Mouse (Mus musculus) embryonic facial prominence, embryonic 12.5 days (tissue): ENCODE measurements around the gene Bak1. TPM values are rescaled to one million over a fixed set of nuclear protein-coding genes. Genes with fewer than 3 reads are reported as not detected.

Source experiments
- ATAC-seq: fragments of 200-750 bp; cut with Nextera tagmentation; 2 replicates; pipeline ENCODE4 v1.8.0; 2017; ENCODE audit not compliant: insufficient number of reproducible peaks, insufficient read depth, low FRiP score, low TSS enrichment
- H3K27ac ChIP-seq: fragments of 300-500 bp; sonication (generic); 2 replicates; pipeline ENCODE4 v1.5.1; 2016; ENCODE audit warnings: mild to moderate bottlenecking
- H3K27me3 ChIP-seq: fragments of 300-500 bp; sonication (generic); 2 replicates; pipeline ENCODE4 v1.6.1; 2016; ENCODE audit warnings: mild to moderate bottlenecking, moderate library complexity
- H3K36me3 ChIP-seq: fragments of 300-500 bp; sonication (generic); 2 replicates; pipeline ENCODE4 v1.6.1; 2016; ENCODE audit warnings: mild to moderate bottlenecking
- H3K4me1 ChIP-seq: fragments of 300-500 bp; sonication (generic); 2 replicates; pipeline ENCODE4 v1.6.1; 2016
- H3K4me2 ChIP-seq: fragments of 300-500 bp; sonication (generic); replicated peaks from 2 replicates; pipeline ENCODE4 v1.6.1; 2016; ENCODE audit warnings: mild to moderate bottlenecking, moderate library complexity
- H3K4me3 ChIP-seq: fragments of 300-500 bp; sonication (generic); 2 replicates; pipeline ENCODE4 v1.5.1; 2016; ENCODE audit warnings: mild to moderate bottlenecking
- H3K9ac ChIP-seq: fragments of 300-500 bp; sonication (generic); 2 replicates; pipeline ENCODE4 v1.6.1; 2016; ENCODE audit warnings: mild to moderate bottlenecking, moderate library complexity
- H3K9me3 ChIP-seq: fragments of 300-500 bp; sonication (generic); 2 replicates; pipeline ENCODE4 v1.6.1; 2016; ENCODE audit warnings: mild to moderate bottlenecking, moderate library complexity
- WGBS: fragments of 180-500 bp; shearing (Covaris S2); methylation state at CpG from one replicate; pipeline ENCODE4 v1.1.7; 2016; 5-methylcytosine and 5-hydroxymethylcytosine counted together
- polyA plus RNA-seq: library from polyadenylated mRNA; unstranded; fragments of >200 nt; fragmentation: Nextera tagmentation; extraction: Ambion mirVana; gene quantifications from 2 replicates; pipeline ENCODE4 v1.2.1, GENCODE M21; 2016

Bak1 gene
- polyA plus RNA-seq, 1 experiment from 2014 or later = 4.5 TPM

DNA sequence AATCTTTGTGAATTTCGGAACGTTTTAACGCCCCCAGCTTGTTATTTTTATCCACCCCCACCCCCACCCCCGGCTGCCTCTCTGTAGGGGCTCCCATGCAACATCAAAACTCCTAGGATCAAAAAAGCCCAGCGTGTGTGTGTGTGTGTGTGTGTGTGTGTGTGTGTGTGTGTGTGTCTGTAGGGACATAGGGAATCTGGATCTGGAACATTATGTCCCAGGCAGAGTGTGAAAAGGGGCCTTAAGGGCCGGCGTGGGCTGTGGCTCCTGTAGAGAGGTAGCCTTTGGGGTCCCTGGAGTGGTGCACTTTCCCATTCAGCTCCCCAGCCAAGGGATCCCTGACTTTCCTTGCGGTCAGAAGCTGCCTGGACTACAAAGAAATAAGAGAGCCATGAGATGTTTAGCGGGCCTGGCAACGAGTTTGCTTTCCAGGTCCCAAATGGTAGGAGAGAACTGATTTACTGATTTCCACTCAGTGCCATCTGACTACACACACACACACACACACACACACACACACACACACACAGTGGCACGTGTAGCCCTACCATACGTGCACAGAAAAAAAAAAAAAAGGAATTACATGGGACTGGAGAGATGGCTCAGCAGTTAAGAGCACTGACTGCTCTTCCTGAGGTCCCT, 10.1 kb downstream of the Bak1 start:
- Histone ChIP-seq H3K9me3 (no peaks in the 10 kb centered on the region), H3K4me2 (peak overlapping the region; percentile 68), H3K9ac (peak overlapping the region; percentile 49; the same call in 1 of the 2 replicates), H3K27ac (peak overlapping the region; percentile 60; the same call in 1 of the 2 replicates), H3K4me1 (peaks cover 6% of the 10 kb centered on the region), H3K27me3 (no peaks in the 10 kb centered on the region), H3K36me3 (peaks cover 33% of the 10 kb centered on the region), H3K4me3 (peak overlapping the region; percentile 48)
- 31% methylated on average over 12 of the region's 12 CpGs for WGBS
- ATAC-seq = no peak

DNA sequence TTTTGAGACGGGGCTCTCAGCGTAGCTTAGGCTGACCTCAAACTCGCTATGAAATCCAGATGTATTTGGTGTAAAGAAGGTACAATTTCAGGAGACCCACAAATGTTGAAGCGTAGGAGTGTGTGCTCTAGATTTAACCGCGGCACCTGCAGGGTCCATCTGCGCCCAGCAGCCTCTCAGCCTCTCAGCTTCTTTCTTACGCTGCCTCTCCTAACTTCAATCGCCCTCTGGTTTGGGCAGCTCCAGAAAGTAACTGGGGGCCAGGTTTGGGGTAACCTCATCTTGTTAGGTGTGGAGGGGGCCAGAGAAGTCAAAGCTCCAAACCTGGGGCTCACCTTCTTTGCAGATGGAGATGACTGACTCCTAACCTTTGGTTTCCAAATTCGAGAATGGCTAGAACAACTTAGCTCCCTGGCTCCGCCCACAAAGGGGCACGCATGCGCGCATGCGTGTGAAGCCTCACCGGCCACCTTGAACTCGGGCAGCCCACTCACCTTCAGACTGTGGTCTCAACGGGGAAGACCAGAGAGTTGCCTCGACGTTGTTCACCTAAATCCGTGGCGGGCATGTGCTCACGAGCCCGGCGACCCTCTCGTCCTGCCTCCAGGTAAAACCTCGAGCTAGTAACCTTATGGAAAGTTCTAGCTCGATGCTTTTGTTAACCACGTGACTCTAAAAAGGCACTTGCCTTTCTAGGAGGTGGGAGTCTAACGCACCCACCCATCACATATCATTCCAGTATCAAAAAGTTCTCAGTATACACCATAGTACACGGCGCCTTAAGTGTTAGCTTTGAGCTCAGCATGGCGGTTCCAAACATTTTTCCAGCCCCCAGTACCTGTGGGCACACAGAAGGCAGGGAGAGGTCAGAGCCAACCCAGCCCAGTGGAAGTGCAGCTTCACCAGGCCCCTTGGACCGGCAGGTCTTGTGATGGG, 11.0 kb downstream of the Bak1 start:
- WGBS = 7% methylated on average over 34 of the region's 34 CpGs
- Histone ChIP-seq H3K9ac (peak overlapping the region; percentile 49; the same call in 1 of the 2 replicates), H3K27me3 (no peaks in the 10 kb centered on the region), H3K36me3 (peaks cover 25% of the 10 kb centered on the region), H3K9me3 (no peaks in the 10 kb centered on the region), H3K4me1 (peaks cover 6% of the 10 kb centered on the region), H3K27ac (peak overlapping the region; percentile 63; the same call in 1 of the 2 replicates), H3K4me2 (peak overlapping the region; percentile 68), H3K4me3 (peak overlapping the region; percentile 48)
- ATAC-seq = peak; percentile 17; the same call in 1 of the 2 replicates

DNA sequence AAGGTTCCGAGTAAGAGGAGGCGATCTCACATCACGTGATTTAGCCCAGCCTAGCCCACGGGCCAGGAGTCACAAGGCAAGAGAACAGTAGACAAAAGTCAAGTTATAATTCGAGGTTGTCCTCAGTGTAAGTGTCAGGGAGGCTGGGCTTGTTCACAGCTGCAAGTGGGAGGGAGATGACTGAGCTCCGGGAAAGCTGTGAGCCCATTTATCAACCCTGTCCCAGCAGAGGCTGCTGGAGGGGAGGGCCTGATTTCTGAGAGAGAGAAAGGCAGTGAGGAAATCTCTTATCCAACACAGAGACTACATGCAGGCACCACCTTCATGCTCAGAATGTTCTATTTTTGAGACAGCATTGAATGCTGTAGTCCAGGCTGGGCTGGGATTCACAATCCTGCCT, 15.9 kb downstream of the Bak1 start:
- no peaks in the 10 kb centered on the region for H3K9me3 ChIP-seq
- no peak overlapping the region for H3K4me2 ChIP-seq
- ATAC-seq = no peak
- 43% methylated on average over 6 of the region's 6 CpGs for WGBS
- no peaks in the 10 kb centered on the region for H3K27me3 ChIP-seq
- H3K4me3 ChIP-seq = no peak overlapping the region
- no peak overlapping the region for H3K27ac ChIP-seq
- H3K9ac ChIP-seq = no peak overlapping the region
- no peaks in the 10 kb centered on the region; the same call in 1 of the 2 replicates for H3K4me1 ChIP-seq
- H3K36me3 ChIP-seq = no peaks in the 10 kb centered on the region

DNA sequence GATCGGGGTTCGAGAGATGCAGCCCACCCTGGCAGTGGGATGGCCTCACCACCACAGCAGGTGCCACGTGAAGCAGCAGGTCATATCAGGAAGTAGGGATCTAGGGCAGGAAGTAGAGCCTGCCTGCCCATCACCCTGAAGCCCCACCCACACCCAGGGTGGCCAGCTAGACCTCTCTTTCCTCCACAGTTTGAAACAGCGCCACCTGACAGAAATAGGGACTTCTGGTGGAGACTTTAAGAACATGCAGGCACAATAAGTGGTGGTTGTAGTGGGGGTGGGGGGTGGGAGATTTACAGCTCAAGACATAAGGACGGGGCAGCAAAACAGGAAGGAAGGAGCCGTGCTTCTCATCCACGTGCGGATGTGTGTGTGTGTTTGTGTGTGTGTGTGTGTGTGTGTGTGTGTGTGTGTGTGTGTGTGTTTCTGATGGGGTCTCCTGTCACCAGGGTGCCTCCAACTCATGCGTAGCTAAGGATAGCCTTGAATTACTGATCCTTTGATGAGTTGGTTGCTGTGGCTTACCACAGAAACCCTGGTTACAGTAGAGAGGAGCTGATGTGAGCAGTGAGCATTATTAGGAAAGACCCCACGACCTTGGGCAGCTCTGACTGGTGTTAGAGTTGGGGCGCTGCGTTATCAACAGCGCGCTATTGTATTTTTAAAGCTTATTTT, 16.7 kb downstream of the Bak1 start:
- H3K36me3 ChIP-seq = no peaks in the 10 kb centered on the region
- WGBS = 60% methylated on average over 14 of the region's 14 CpGs
- no peak overlapping the region for H3K9ac ChIP-seq
- ATAC-seq = no peak
- H3K27me3 ChIP-seq = no peaks in the 10 kb centered on the region
- no peaks in the 10 kb centered on the region; the same call in 1 of the 2 replicates for H3K4me1 ChIP-seq
- H3K9me3 ChIP-seq = no peaks in the 10 kb centered on the region
- H3K4me3 ChIP-seq = no peak overlapping the region
- H3K4me2 ChIP-seq = no peak overlapping the region
- no peak overlapping the region for H3K27ac ChIP-seq

DNA sequence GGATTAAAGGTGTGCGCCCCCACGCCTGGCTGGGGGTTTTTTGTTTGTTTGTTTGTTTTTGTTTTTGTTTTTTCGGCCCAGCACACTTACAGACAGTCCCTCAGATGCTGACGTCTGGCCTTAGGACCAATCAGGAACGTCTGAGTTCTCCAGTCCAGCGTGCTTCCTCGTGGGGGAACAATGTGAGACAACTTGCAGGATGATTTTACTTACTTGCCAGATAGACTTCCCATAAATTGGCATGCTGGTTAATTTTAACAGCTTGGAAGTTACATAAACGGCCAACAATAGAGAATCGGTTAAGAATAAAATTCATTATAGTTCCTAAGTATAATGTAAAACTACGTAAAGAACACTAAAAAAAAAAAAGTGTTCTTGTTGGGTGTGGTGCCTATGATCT, 17.6 kb downstream of the Bak1 start:
- H3K27me3 ChIP-seq = no peaks in the 10 kb centered on the region
- no peaks in the 10 kb centered on the region for H3K9me3 ChIP-seq
- H3K4me3 ChIP-seq = no peak overlapping the region
- no peak overlapping the region for H3K4me2 ChIP-seq
- H3K27ac ChIP-seq = no peak overlapping the region
- 89% methylated on average over 10 of the region's 10 CpGs for WGBS
- H3K36me3 ChIP-seq = no peaks in the 10 kb centered on the region
- ATAC-seq = no peak
- no peak overlapping the region for H3K9ac ChIP-seq
- no peaks in the 10 kb centered on the region for H3K4me1 ChIP-seq

DNA sequence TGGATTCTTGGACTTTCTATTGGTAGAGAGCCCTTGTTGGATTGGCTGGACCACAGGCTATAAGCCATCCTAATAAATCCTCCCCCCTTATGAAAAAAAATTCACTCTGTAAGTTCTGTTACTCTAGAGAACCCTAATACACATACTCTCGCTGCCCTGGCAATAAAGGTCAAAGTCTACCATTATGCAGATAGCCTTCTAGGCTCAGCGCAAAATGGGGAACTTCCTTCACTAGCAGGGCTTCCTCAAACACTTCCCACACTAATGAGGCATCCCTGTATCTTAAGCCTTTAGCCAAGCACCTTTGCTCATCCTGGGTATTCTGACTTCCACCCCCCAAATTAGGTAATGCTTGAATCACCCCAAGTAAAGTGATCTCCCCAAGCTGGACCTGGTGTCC, 20.5 kb downstream of the Bak1 start:
- no peaks in the 10 kb centered on the region for H3K9me3 ChIP-seq
- no peak overlapping the region for H3K9ac ChIP-seq
- WGBS = 85% methylated on average over 2 of the region's 2 CpGs
- H3K4me2 ChIP-seq = no peak overlapping the region
- no peak for ATAC-seq
- H3K36me3 ChIP-seq = no peaks in the 10 kb centered on the region
- H3K27ac ChIP-seq = no peak overlapping the region
- H3K27me3 ChIP-seq = no peaks in the 10 kb centered on the region
- no peak overlapping the region for H3K4me3 ChIP-seq
- no peaks in the 10 kb centered on the region for H3K4me1 ChIP-seq

DNA sequence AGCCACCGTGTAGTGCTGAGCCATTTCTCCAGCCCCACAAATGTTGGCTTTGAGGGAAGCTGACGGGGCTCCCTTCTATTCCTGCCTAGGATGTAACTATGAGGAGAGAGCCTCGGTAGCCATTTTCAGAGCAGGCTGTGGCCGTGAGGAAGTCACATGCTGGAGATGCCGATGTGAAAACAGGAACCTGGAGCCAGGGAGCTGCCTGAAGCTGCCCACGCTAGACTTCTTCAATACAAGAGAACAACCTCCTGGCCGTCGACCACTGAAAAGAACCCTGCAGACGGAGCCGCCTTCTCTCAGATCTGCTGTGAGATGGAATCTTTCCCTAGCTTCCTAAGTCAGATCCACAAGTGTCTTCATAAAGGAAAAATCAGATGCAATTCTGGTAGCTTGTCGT, 23.2 kb downstream of the Bak1 start:
- no peaks in the 10 kb centered on the region for H3K9me3 ChIP-seq
- H3K36me3 ChIP-seq = no peaks in the 10 kb centered on the region
- no peak for ATAC-seq
- H3K9ac ChIP-seq = no peak overlapping the region
- H3K4me3 ChIP-seq = no peak overlapping the region
- no peak overlapping the region for H3K4me2 ChIP-seq
- H3K27ac ChIP-seq = no peak overlapping the region
- H3K27me3 ChIP-seq = no peaks in the 10 kb centered on the region
- 59% methylated on average over 11 of the region's 11 CpGs for WGBS
- H3K4me1 ChIP-seq = no peaks in the 10 kb centered on the region

DNA sequence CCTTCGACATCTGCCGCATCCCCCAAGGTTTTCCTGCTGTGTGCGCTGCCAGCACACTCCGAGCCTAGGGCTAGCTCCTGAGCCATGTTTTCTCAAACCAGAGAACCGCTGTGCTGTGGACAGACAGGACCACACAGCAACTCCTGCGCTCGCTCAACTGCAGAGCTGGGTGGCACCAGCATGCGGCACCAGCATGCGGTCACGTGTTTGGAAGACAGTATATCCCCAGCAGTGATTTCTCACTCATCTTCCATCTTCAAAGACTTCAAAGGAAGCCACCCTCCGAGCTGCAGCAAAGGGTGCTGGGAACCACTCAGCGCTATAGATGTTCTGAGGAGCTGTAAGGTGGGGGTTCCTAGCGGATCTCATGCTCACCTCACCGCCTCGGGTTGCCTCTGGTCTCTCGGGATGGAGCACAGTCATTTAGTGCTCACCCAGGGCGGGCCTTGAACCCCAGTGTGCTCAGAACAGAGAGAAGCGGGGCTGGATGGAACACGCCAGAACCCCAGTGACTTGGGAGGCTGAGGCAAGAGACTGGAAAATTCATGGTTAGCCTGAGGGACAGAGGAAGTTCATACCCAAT, 23.8 kb downstream of the Bak1 start:
- Histone ChIP-seq H3K9me3 (no peaks in the 10 kb centered on the region), H3K27me3 (no peaks in the 10 kb centered on the region), H3K27ac (no peak overlapping the region), H3K9ac (no peak overlapping the region), H3K4me3 (no peak overlapping the region), H3K4me2 (no peak overlapping the region), H3K4me1 (no peaks in the 10 kb centered on the region), H3K36me3 (no peaks in the 10 kb centered on the region)
- 46% methylated on average over 19 of the region's 19 CpGs for WGBS
- no peak for ATAC-seq

DNA sequence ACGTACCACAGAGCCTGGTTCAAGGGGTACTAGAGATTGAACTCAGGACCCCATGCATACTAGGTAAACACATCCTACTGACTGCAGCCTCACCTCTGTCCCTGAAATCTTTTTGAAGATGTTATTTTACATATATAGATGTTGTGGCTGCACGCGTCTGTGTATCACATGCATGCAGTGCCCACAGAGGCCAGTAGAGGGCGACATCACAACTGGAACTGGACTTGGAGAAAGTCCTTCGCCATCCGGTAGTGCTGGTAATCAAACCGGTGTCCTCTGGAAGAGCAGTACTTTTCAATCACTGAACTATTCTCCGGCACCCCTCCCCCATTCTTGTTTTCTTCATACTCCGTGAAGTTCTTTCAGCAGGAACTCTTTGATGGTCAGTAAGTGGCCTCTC, 24.4 kb downstream of the Bak1 start:
- no peak overlapping the region for H3K9ac ChIP-seq
- no peak overlapping the region for H3K4me3 ChIP-seq
- no peak overlapping the region for H3K4me2 ChIP-seq
- no peaks in the 10 kb centered on the region for H3K4me1 ChIP-seq
- H3K36me3 ChIP-seq = no peaks in the 10 kb centered on the region
- 37% methylated on average over 9 of the region's 9 CpGs for WGBS
- no peaks in the 10 kb centered on the region for H3K9me3 ChIP-seq
- no peak for ATAC-seq
- no peak overlapping the region for H3K27ac ChIP-seq
- H3K27me3 ChIP-seq = no peaks in the 10 kb centered on the region

DNA sequence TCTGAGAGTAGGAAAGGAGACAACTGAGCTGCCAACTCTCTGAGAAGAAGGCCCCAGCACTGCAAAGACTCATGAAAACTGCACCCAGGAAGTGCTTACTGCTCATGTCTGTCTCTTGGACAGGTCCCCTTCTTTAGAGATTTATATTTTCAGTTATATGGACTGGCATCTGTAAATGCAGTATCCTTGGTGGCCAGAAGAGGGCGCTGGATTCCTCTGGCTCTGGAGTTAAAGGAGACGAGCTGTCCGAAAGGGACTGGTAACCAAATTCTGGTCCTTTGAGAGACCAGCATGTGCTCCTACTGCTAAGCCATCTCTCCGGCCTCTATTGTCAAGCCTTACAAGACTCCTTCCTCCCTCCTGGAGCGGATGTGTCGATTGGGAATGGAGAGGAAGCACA, 26.9 kb downstream of the Bak1 start:
- H3K4me1 ChIP-seq = no peaks in the 10 kb centered on the region
- ATAC-seq = no peak
- no peaks in the 10 kb centered on the region for H3K27me3 ChIP-seq
- no peak overlapping the region for H3K27ac ChIP-seq
- H3K4me2 ChIP-seq = no peak overlapping the region
- H3K9ac ChIP-seq = no peak overlapping the region
- no peaks in the 10 kb centered on the region for H3K9me3 ChIP-seq
- WGBS = 49% methylated on average over 6 of the region's 6 CpGs
- no peaks in the 10 kb centered on the region for H3K36me3 ChIP-seq
- no peak overlapping the region for H3K4me3 ChIP-seq

DNA sequence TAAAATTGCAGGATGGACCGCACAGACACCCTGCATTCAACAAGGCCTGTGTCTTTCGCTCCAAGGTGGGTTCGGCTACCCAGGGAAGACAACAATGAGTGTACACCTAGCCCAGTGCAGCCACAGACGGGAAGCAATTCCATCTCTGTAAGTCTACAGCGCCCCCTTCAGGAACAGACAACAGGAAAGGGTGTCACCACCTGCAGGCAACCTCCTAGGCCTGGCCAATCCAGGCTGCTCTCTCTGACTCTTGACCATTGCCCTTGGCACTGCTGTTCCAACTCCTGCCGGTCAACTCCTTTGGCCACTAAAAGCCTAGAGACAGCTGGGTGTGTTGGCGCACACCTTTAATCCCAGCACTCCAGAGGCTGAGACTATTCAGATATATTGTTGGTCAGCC, 27.7 kb downstream of the Bak1 start:
- ATAC-seq = no peak
- Histone ChIP-seq H3K27ac (no peak overlapping the region), H3K4me2 (no peak overlapping the region), H3K4me1 (peaks cover 2% of the 10 kb centered on the region; the same call in 1 of the 2 replicates), H3K27me3 (no peaks in the 10 kb centered on the region), H3K4me3 (no peak overlapping the region), H3K9ac (no peak overlapping the region), H3K9me3 (no peaks in the 10 kb centered on the region), H3K36me3 (no peaks in the 10 kb centered on the region)
- 80% methylated on average over 7 of the region's 7 CpGs for WGBS
